Mouse (Mus musculus) hindbrain, embryonic 13.5 days (tissue): ENCODE measurements around the gene Fzd9. TPM values are rescaled to one million over a fixed set of nuclear protein-coding genes. Genes with fewer than 3 reads are reported as not detected.
A peak's percentile ranks its signal among the peaks of the same experiment; 100 is the strongest.

Source experiments
- ATAC-seq: fragments of 200-750 bp; cut with Nextera tagmentation; 2 replicates; pipeline ENCODE4 v1.8.0; 2017; ENCODE audit warnings: moderate TSS enrichment; ENCODE audit not compliant: low FRiP score
- H3K27ac ChIP-seq: fragments of 300-500 bp; sonication (generic); 2 replicates; pipeline ENCODE4 v1.5.1; 2015; ENCODE audit warnings: inconsistent platforms, mild to moderate bottlenecking, moderate library complexity
- H3K27me3 ChIP-seq: fragments of 300-500 bp; sonication (generic); 2 replicates; pipeline ENCODE4 v1.6.1; 2015; ENCODE audit warnings: mild to moderate bottlenecking, inconsistent platforms
- H3K36me3 ChIP-seq: fragments of 300-500 bp; sonication (generic); 2 replicates; pipeline ENCODE4 v1.6.1; 2015; ENCODE audit warnings: mild to moderate bottlenecking, inconsistent platforms
- H3K4me1 ChIP-seq: fragments of 300-500 bp; sonication (generic); replicated peaks from 2 replicates; pipeline ENCODE4 v1.6.1; 2015; ENCODE audit warnings: inconsistent platforms
- H3K4me2 ChIP-seq: fragments of 300-500 bp; sonication (generic); 2 replicates; pipeline ENCODE4 v1.6.1; 2015; ENCODE audit warnings: inconsistent platforms, mild to moderate bottlenecking, moderate library complexity
- H3K4me3 ChIP-seq: fragments of 300-500 bp; sonication (generic); 2 replicates; pipeline ENCODE4 v1.5.1; 2015; ENCODE audit warnings: mild to moderate bottlenecking, inconsistent platforms
- H3K9ac ChIP-seq: fragments of 300-500 bp; sonication (generic); 2 replicates; pipeline ENCODE4 v1.6.1; 2015; ENCODE audit warnings: mild to moderate bottlenecking, inconsistent platforms
- H3K9me3 ChIP-seq: fragments of 300-500 bp; sonication (generic); 2 replicates; pipeline ENCODE4 v1.6.1; 2016; ENCODE audit warnings: inconsistent platforms
- WGBS: fragments of 180-500 bp; shearing (Covaris S2); methylation state at CpG from one replicate; pipeline ENCODE4 v1.1.7; 2015; 5-methylcytosine and 5-hydroxymethylcytosine counted together
- polyA plus RNA-seq: library from polyadenylated mRNA; unstranded; fragments of >200 nt; fragmentation: Nextera tagmentation; extraction: Ambion mirVana; gene quantifications from 2 replicates; pipeline ENCODE4 v1.2.1, GENCODE M21; 2015

Fzd9 gene
- 12.3 and 14.3 TPM in 2 replicates for polyA plus RNA-seq

DNA sequence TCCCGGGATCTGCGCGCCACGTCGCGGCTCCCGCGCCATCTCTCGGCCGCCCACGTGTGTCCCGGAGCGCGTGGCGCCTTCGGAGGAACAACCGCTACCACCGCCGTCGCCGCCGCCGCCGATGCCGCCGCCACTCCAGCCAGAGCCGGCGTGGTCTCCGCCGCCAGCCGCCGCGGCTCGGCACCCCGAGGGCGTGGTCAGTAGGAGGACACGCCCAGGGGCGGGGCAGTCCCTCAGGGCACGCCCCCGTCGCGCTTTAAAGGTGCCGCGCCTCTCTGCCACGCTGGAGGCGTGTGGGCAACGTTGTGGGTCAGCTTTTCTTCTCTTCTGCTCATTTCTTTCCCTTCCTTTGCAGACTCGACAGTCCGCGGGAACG is at the start of gene Fzd9:
Fzd9 (minus strand) TSS at position 152 of the 376 bp plus-strand sequence.
- Histone ChIP-seq H3K27ac (peak within 1 kb of the TSS; percentile 26; the same call in 1 of the 2 replicates), H3K4me3 (peak within 1 kb of the TSS; percentile 64), H3K4me2 (peak within 1 kb of the TSS; percentile 93), H3K27me3 (peaks cover 19% of the 10 kb centered on the region), H3K9ac (peak within 1 kb of the TSS; percentile 77), H3K36me3 (peaks cover 12% of the 10 kb centered on the region), H3K4me1 (peaks cover 59% of the 10 kb centered on the region), H3K9me3 (no peaks in the 10 kb centered on the region)
- WGBS: under 1% methylated on average over 33 of the region's 51 CpGs
- ATAC-seq: peak; percentile 76

DNA sequence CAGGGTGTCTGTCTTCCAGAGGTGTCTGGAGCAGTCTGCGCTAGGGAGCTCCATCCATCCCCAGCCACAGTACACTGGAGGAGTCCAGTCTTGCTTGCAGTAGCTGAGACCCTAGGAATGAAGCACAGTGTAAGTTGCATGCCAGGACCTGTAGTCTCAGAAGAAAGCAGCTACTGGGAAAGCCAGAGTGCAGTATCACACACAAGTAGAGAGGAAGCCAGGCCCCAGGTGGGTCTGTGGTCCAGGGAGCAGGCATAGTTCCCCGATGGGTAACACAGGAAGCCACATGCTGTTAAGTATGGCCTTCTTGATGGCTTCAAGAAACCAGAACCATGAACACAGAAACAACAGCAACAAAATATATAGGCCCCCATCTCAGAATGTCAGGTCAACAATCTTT is 41.0 kb upstream of the Fzd9 start:
- H3K4me3 ChIP-seq: no peak overlapping the region
- no peak for ATAC-seq
- H3K9me3 ChIP-seq: no peaks in the 10 kb centered on the region
- H3K36me3 ChIP-seq: no peaks in the 10 kb centered on the region
- H3K9ac ChIP-seq: no peak overlapping the region
- WGBS: 85% methylated on average over 2 of the region's 2 CpGs
- 0 out of 2 replicates have a peak, but pooled peaks cover 7% of the 10 kb centered on the region for H3K4me1 ChIP-seq
- H3K4me2 ChIP-seq: no peak overlapping the region
- H3K27ac ChIP-seq: no peak overlapping the region
- H3K27me3 ChIP-seq: no peaks in the 10 kb centered on the region

DNA sequence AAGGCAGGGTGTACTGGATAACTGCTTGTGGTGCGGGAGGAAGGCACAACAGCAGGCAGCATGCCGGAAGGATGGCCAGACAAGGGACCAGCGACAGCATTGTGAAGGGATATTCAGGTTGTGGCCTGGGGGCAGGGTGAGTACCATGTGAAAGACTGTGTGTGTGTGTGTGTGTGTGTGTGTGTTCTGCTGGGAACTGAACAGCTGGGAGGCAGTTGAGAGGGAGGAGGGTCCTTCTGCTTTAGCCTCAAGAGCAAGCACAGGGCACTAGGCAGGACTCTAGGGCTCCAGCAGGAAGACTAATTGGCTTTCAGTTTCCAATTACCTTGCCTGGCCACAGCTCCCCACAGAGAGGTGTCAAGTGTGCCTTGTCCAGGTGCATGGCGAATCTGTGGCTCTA is 40.2 kb upstream of the Fzd9 start:
- no peak overlapping the region for H3K27ac ChIP-seq
- no peak for ATAC-seq
- H3K9ac ChIP-seq: no peak overlapping the region
- H3K4me3 ChIP-seq: no peak overlapping the region
- no peaks in the 10 kb centered on the region for H3K36me3 ChIP-seq
- no peaks in the 10 kb centered on the region for H3K9me3 ChIP-seq
- WGBS: 46% methylated on average over 4 of the region's 4 CpGs
- no peaks in the 10 kb centered on the region for H3K27me3 ChIP-seq
- no peak overlapping the region for H3K4me2 ChIP-seq
- H3K4me1 ChIP-seq: 0 out of 2 replicates have a peak, but pooled peaks cover 7% of the 10 kb centered on the region

DNA sequence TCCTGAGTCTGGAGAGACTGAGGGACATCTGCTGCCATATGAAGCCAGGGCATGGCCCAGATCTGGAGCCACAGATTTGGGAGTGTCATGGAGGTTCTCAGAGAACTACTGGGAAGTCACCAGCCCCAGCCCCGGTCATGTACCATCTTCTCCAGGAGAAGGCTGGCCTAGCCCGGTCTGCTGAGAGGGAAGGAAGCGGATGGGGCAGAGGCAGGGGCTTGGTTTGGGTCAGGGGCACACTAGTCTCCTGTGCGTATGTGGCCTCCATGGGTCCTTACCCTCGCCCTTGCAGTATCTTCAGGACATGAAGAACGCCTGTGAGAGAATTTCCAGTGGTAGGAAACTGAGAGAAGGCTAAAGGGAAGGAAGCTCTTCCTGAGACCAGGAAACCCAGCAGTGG is 39.7 kb upstream of the Fzd9 start:
- Histone ChIP-seq H3K9ac (no peak overlapping the region), H3K9me3 (no peaks in the 10 kb centered on the region), H3K4me3 (no peak overlapping the region), H3K36me3 (no peaks in the 10 kb centered on the region), H3K4me2 (no peak overlapping the region), H3K4me1 (0 out of 2 replicates have a peak, but pooled peaks cover 7% of the 10 kb centered on the region), H3K27ac (no peak overlapping the region), H3K27me3 (no peaks in the 10 kb centered on the region)
- 86% methylated on average over 6 of the region's 6 CpGs for WGBS
- ATAC-seq: no peak

DNA sequence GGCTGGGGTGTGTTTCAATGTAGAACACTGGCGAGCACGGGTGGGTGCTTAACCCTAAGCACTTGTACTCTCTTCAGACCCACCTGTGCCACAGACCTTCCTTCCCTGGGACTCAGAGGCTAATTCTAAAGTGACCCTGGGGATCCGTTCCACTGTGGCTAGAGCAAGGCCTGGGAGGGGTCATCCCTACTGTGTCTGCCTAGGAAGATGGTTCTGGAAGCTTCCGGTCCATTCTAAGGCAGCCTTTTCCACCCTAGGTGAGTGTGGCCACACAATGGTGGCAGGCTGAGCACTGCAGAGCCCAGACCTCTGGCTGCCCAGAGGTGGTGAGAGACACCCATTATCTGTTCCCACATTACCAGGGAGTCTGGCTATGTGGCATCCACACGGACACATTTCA is 35.9 kb upstream of the Fzd9 start:
- no peak overlapping the region for H3K27ac ChIP-seq
- H3K4me1 ChIP-seq: 0 out of 2 replicates have a peak, but pooled peaks cover 7% of the 10 kb centered on the region
- WGBS: 81% methylated on average over 5 of the region's 5 CpGs
- H3K27me3 ChIP-seq: no peaks in the 10 kb centered on the region
- H3K36me3 ChIP-seq: no peaks in the 10 kb centered on the region
- H3K4me2 ChIP-seq: no peak overlapping the region
- H3K4me3 ChIP-seq: no peak overlapping the region
- H3K9ac ChIP-seq: no peak overlapping the region
- no peaks in the 10 kb centered on the region for H3K9me3 ChIP-seq
- no peak for ATAC-seq

DNA sequence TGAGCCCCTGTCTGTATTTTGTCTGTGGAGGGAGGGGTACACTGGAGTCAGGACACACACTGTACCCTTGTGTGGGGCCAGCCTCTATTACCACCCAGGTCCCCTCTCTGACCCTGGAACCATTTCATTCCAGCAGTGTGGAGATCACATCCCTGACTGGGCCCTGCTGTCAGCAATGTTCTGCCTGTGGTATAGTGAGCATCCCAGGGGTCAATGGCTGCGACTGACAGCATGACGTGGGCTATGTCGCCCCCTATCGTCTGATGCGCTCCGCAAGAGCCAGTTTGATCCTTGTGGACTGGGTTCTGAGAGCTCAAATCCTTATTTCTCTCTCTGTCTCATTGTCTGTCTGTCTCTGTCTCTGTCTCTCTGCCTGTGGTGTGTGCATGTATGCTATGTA is 35.2 kb upstream of the Fzd9 start:
- H3K4me1 ChIP-seq: 0 out of 2 replicates have a peak, but pooled peaks cover 4% of the 10 kb centered on the region
- no peaks in the 10 kb centered on the region for H3K9me3 ChIP-seq
- no peaks in the 10 kb centered on the region for H3K36me3 ChIP-seq
- H3K9ac ChIP-seq: no peak overlapping the region
- 0% methylated on average over 6 of the region's 6 CpGs for WGBS
- ATAC-seq: peak; percentile 59; the same call in 1 of the 2 replicates
- no peak overlapping the region for H3K4me2 ChIP-seq
- no peaks in the 10 kb centered on the region for H3K27me3 ChIP-seq
- no peak overlapping the region for H3K27ac ChIP-seq
- H3K4me3 ChIP-seq: no peak overlapping the region

DNA sequence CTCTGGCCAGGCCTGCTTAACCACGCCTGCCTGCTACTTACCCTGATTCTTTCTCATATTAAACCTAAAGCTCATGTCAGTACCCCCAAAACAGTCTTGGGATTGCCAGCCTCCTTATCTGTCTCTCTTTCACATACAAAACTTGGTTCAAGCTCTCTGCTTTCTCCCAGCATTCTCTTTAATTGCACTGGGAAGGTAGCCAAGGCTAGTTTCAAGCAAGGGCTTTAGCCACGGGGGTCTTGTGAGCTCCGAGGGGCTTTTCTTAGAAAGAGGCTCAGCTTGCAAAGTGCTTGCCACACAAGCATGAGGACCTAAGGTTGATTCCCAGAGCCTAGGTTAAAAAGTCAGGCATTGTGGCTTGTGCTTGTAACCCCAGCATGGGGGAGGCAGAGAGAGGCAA is 34.2 kb upstream of the Fzd9 start:
- H3K4me1 ChIP-seq: no peaks in the 10 kb centered on the region
- 62% methylated on average over 3 of the region's 3 CpGs for WGBS
- ATAC-seq: no peak
- no peak overlapping the region for H3K4me3 ChIP-seq
- no peak overlapping the region for H3K27ac ChIP-seq
- no peak overlapping the region for H3K4me2 ChIP-seq
- no peaks in the 10 kb centered on the region for H3K9me3 ChIP-seq
- H3K36me3 ChIP-seq: no peaks in the 10 kb centered on the region
- H3K9ac ChIP-seq: no peak overlapping the region
- no peaks in the 10 kb centered on the region for H3K27me3 ChIP-seq

DNA sequence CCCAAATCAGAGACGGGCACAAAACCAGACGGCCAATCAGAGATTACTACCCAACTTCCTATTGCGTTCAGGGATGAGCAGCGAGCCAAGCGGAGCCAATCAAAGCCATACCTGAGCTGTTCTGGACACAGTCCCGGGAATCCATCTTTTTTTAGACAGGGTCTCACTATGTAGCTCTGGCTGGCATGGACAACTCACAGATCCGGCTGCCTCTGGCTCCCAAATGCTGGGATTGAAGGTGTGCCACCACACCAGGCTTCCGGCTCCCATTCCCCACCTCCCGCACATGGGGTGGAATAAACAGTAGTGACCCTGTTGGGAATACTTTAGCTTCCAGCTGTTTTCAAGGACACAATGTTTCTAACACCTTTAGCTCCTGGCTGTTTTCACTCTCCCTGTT is 29.2 kb upstream of the Fzd9 start:
- peaks cover 14% of the 10 kb centered on the region for H3K4me1 ChIP-seq
- 85% methylated on average over 9 of the region's 9 CpGs for WGBS
- no peak for ATAC-seq
- H3K9ac ChIP-seq: no peak overlapping the region
- no peaks in the 10 kb centered on the region for H3K9me3 ChIP-seq
- no peaks in the 10 kb centered on the region for H3K36me3 ChIP-seq
- peaks cover 17% of the 10 kb centered on the region for H3K27me3 ChIP-seq
- H3K27ac ChIP-seq: no peak overlapping the region
- H3K4me3 ChIP-seq: no peak overlapping the region
- no peak overlapping the region for H3K4me2 ChIP-seq

DNA sequence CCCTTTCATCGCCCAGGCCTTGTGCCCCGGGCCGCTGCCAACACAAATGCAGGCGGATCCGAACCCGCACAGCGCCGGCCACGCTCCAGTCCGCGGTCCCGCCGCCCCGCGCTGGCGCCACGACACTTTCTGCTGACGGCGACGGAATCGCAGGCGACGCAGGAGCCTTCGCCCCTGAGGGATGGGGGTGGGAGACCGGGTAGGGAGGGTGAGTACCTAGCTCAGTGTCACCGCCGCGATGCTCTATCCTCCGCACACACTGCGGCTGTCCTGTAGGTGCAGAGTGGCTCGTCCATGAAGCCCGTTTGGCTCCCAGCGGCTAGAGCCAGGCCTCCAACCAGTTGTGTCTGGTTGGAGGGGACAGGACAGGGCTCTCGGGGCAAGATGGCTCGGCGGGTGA is 25.6 kb upstream of the Fzd9 start:
- peaks cover 20% of the 10 kb centered on the region for H3K27me3 ChIP-seq
- peak overlapping the region; percentile 56; the same call in 1 of the 2 replicates for H3K9ac ChIP-seq
- no peak overlapping the region for H3K27ac ChIP-seq
- peaks cover 33% of the 10 kb centered on the region for H3K4me1 ChIP-seq
- 3% methylated on average over 36 of the region's 36 CpGs for WGBS
- ATAC-seq: no peak
- peak overlapping the region; percentile 19 for H3K4me3 ChIP-seq
- no peaks in the 10 kb centered on the region for H3K9me3 ChIP-seq
- H3K36me3 ChIP-seq: no peaks in the 10 kb centered on the region
- H3K4me2 ChIP-seq: peak overlapping the region; percentile 49

DNA sequence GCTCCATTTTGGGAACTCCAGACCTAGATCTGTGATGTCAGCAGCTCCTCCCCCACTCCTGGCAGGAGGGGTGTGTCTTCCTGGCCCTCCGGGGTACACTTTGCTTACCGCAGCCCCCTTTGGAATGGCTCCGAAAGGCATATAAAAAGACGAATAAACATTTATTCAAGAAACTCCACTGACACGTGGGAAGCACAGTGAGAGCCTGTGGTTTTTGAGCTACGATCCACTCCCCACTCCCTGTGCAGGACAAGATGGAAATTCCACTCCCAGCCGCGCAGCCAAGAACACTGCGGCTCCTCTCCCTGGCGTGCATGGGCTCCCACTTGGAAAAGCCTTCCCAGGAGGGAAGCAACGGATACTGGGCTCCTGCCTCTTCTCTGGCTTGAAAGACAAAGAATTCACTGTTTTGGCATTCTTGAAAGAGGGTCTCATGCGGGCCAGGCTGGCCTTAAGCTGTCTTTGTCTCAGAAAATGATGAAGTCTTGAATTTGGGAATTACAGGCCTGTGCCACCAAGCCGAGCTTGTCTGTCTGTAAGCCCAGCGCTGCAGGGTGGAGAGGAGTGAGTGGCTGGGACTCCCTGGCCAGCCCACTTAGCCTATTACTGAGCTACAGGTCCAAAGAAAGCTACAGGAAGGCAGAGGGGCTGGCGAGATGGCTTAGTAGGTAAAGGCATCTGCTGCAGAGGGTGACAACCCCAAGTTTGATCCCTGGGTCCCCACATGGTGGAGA is 23.8 kb upstream of the Fzd9 start:
- H3K4me3 ChIP-seq: peak overlapping the region; percentile 17; the same call in 1 of the 2 replicates
- H3K4me1 ChIP-seq: peaks cover 36% of the 10 kb centered on the region
- H3K27me3 ChIP-seq: peaks cover 20% of the 10 kb centered on the region
- peak overlapping the region; percentile 52 for H3K27ac ChIP-seq
- no peak; the same call in 1 of the 2 replicates for ATAC-seq
- H3K9ac ChIP-seq: peak overlapping the region; percentile 19; the same call in 1 of the 2 replicates
- peak overlapping the region; percentile 29 for H3K4me2 ChIP-seq
- H3K36me3 ChIP-seq: no peaks in the 10 kb centered on the region
- no peaks in the 10 kb centered on the region for H3K9me3 ChIP-seq
- 9% methylated on average over 15 of the region's 15 CpGs for WGBS

DNA sequence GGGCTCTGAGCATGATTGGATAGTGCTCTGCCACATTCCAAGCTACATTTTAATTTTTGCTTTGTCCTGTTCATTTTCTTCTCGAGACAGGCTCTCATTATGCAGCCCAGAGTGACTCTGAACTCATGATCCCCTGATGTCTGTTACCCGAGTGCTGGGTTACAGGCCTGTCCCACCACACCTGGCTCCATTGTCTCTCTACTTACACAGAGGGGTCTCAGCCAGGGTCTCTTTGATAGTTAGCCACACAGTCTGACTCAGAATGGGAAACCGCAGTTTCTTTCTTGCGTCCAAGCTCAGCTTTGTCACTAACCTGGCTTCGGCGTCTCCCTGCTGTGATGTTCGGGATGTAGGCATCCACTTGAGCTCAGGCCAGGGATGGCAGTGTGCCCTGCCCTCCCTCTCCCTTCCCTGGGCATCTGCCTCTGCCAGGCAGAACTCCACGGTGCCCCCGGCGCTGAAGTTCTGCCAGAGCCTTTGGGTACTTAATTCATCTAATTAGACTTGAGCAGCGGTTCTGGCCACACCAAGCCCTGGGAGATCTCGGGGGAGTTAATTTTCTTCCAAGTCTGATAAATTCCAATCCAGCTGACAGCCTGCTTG is 20.6 kb upstream of the Fzd9 start:
- H3K4me3 ChIP-seq: no peak overlapping the region
- no peaks in the 10 kb centered on the region for H3K9me3 ChIP-seq
- no peak overlapping the region for H3K4me2 ChIP-seq
- peaks cover 33% of the 10 kb centered on the region for H3K4me1 ChIP-seq
- peak; percentile 72 for ATAC-seq
- peaks cover 13% of the 10 kb centered on the region for H3K27me3 ChIP-seq
- no peak overlapping the region for H3K9ac ChIP-seq
- no peaks in the 10 kb centered on the region for H3K36me3 ChIP-seq
- H3K27ac ChIP-seq: peak overlapping the region; percentile 67
- 39% methylated on average over 12 of the region's 12 CpGs for WGBS

DNA sequence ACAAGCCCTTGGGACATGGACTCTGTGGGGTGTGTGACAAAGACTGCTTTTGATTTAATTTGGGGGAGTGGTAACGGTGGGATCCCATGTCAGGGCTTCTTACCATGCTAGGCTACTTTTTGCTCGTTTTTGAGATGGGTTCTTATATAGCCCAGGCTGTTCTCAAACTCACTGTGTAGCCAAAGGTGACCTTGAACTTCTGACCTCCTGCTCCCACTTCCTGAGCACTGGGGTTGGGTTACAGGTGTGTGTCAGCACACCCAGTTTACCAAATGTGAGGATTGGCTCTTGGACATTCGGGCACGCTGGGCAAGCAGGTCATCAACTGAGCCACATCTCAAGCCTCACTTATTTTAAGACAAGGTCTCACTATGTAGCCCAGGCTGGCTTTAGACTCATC is 19.3 kb upstream of the Fzd9 start:
- Histone ChIP-seq H3K27ac (no peak overlapping the region), H3K9ac (no peak overlapping the region), H3K27me3 (0 out of 2 replicates have a peak, but pooled peaks cover 3% of the 10 kb centered on the region), H3K9me3 (no peaks in the 10 kb centered on the region), H3K4me3 (no peak overlapping the region), H3K4me1 (peaks cover 23% of the 10 kb centered on the region), H3K4me2 (no peak overlapping the region), H3K36me3 (no peaks in the 10 kb centered on the region)
- 91% methylated on average over 4 of the region's 4 CpGs for WGBS
- ATAC-seq: no peak
